Mouse (Mus musculus): ENCODE data around the gene Stxbp3. TPM values are rescaled to one million over a fixed set of nuclear protein-coding genes. Genes with fewer than 3 reads are reported as not detected.
A peak's percentile ranks its signal among the peaks of the same experiment; 100 is the strongest.

Gene Stxbp3
- 33.8 and 35.0 TPM in 2 replicates for polyA plus RNA-seq (2014; fragmentation: Nextera tagmentation; extraction: Ambion mirVana)

DNA sequence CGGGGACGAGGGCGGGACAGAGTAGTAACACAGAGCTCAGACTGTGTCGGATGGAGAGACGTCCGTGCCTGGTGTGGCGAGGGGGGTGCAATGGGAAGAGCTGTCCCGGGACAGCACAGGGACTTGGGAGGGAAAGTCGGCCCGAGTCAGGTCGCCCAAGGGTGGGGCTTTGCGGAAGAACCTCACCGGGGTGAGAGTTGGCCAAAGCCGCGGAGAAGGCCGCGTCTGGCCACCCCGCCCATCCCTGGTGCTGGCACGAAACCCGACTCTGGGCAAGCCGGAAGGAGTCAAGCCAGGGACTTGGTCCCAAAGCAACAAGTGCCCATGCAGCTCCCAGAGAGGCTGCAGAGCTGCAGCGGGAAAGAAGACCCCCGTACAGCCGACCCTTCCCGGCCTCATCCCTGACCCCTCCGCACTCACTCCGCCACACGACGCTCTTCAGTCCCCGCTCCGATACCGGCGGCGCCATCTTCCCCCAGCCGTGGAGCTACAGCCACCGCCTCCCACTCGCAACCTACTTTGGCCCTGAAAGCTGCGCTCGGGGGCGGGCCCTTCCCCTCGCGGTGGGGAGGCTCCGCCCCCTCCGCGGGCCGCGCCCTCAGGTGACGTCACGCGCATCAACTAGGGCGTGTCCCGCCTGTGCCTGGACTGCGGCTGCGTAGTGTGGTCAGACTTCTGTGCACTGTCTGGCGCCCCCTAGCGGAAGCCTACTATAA lies at the start of gene Stxbp3:
Gene Stxbp3 (minus strand): TSS at position 527 of the 716 bp plus-strand sequence.
- Histone ChIP-seq H3K9ac (peak within 1 kb of the TSS; percentile 68), H3K4me1 (ENCODE audit: insufficient read depth) (peaks cover 3% of the 10 kb centered on the region; the same call in 1 of the 2 replicates), H3K4me2 (peak within 1 kb of the TSS; percentile 73), H3K36me3 (ENCODE audit: insufficient read depth) (0 out of 2 replicates have a peak, but pooled peaks cover 6% of the 10 kb centered on the region), H3K27ac (ENCODE audit: low read depth) (peak within 1 kb of the TSS; percentile 88), H3K4me3 (ENCODE audit: low read depth, low read length) (peak within 1 kb of the TSS; percentile 79), H3K27me3 (ENCODE audit: insufficient read depth, low read length) (no peaks in the 10 kb centered on the region), H3K9me3 (ENCODE audit: low read depth, low read length) (no peaks in the 10 kb centered on the region)
- peak; percentile 99 for DNase-seq
- under 1% methylated on average over 56 of the region's 56 CpGs for WGBS
- TF ChIP-seq CTCF (IDR thresholded peaks at IDR 0.05; ENCODE audit: low read depth): peak; percentile 91
- ATAC-seq (ENCODE audit: insufficient read depth): peak; percentile 96

DNA sequence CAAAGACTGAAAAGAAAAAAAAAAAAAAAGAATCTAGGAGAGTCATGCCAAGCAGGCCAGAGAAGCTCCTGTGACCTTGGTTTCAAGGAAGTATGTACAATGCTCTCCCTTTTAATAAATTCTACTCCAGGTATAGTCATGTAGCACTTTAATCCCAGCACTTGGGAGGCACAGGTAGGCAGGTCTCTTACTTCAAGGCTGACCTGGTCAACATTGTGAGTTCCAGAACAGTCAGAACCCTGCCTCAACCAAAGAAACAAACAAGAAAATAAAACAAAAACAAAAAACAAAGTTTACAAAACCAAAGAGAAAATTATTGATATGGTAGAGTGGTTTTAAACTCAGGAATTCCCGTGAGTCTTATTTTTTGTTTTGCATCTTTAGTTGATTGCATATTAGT lies 49.6 kb upstream of the Stxbp3 start, which contains the start of gene Fndc7:
Gene Fndc7 (minus strand): TSS at position 101 of the 400 bp plus-strand sequence.
- ATAC-seq (ENCODE audit: insufficient read depth) (no peak), DNase-seq (no peak)
- Histone ChIP-seq H3K36me3 (ENCODE audit: insufficient read depth) (no peaks in the 10 kb centered on the region), H3K27me3 (ENCODE audit: insufficient read depth, low read length) (no peaks in the 10 kb centered on the region), H3K9me3 (ENCODE audit: low read depth, low read length) (no peaks in the 10 kb centered on the region), H3K4me2 (no peak within 1 kb of the TSS), H3K4me3 (ENCODE audit: low read depth, low read length) (no peak within 1 kb of the TSS), H3K9ac (no peak within 1 kb of the TSS), H3K27ac (ENCODE audit: low read depth) (no peak within 1 kb of the TSS), H3K4me1 (ENCODE audit: insufficient read depth) (peaks cover 7% of the 10 kb centered on the region; the same call in 1 of the 2 replicates)
- no peak for TF ChIP-seq CTCF (IDR thresholded peaks at IDR 0.05; ENCODE audit: low read depth)
- WGBS: 79% methylated on average over 1 of the region's 1 CpGs

DNA sequence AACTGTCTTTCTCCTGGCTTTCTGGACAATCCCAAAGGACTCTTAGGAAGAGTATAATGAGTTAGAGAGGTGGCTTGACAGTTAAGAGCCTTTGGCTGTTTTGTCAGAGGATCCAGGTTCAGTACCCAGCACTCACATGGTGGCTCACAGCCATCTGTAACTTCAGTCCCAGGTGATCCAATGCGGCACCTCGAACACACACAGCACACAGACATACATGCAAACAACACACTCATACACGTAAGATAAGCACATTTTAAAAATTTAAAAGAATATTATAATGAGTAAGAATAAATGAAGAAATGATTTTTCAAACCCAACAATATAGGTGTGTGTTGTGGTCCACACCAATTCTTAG lies 47.3 kb upstream of the Stxbp3 start:
- Histone ChIP-seq H3K27me3 (ENCODE audit: insufficient read depth, low read length) (no peaks in the 10 kb centered on the region), H3K36me3 (ENCODE audit: insufficient read depth) (no peaks in the 10 kb centered on the region), H3K27ac (ENCODE audit: low read depth) (no peak overlapping the region), H3K4me2 (no peak overlapping the region), H3K9ac (no peak overlapping the region), H3K9me3 (ENCODE audit: low read depth, low read length) (no peaks in the 10 kb centered on the region), H3K4me3 (ENCODE audit: low read depth, low read length) (no peak overlapping the region), H3K4me1 (ENCODE audit: insufficient read depth) (peaks cover 7% of the 10 kb centered on the region; the same call in 1 of the 2 replicates)
- TF ChIP-seq CTCF (IDR thresholded peaks at IDR 0.05; ENCODE audit: low read depth): no peak
- DNase-seq (no peak), ATAC-seq (ENCODE audit: insufficient read depth) (no peak)
- WGBS: 88% methylated on average over 3 of the region's 3 CpGs

DNA sequence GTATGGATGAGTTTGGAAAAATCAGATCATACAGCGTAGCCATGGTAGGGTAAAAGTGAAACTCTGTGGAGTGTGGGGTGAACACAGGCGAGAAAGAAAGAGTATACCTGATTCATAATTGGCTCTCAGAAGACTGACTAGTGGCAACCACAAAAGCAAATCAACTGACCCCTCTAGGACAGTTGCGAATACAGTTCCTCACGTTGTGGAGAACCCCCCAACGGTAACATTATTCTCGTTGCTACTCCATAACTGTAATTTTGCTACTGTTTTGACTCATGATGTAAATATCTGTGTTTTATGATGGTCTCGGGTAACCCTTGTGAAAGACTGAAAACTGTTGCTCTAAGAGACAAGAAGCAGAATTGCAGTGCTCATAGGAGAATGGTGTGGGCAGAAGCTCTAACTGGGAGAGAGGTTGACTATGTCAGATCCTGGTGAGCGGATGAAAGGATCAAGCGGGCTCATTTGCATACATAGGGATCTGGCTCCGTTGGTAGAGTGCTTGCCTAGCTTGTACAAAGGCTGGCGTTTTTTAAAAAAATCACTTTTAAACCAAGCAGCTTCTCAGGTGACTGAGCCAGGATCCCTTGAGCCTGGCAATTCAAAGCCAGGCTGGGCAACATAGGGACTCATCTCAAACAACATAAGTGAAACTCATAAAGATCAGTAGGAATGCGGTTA lies 46.8 kb upstream of the Stxbp3 start:
- ATAC-seq (ENCODE audit: insufficient read depth): no peak
- 65% methylated on average over 12 of the region's 12 CpGs for WGBS
- no peak for TF ChIP-seq CTCF (IDR thresholded peaks at IDR 0.05; ENCODE audit: low read depth)
- no peak for DNase-seq
- peaks cover 7% of the 10 kb centered on the region; the same call in 1 of the 2 replicates for H3K4me1 ChIP-seq (ENCODE audit: insufficient read depth)
- peak overlapping the region; percentile 89; the same call in 1 of the 2 replicates for H3K27ac ChIP-seq (ENCODE audit: low read depth)
- no peak overlapping the region for H3K4me2 ChIP-seq
- H3K4me3 ChIP-seq (ENCODE audit: low read depth, low read length): no peak overlapping the region
- no peaks in the 10 kb centered on the region for H3K36me3 ChIP-seq (ENCODE audit: insufficient read depth)
- H3K9ac ChIP-seq: no peak overlapping the region
- no peaks in the 10 kb centered on the region for H3K27me3 ChIP-seq (ENCODE audit: insufficient read depth, low read length)
- no peaks in the 10 kb centered on the region for H3K9me3 ChIP-seq (ENCODE audit: low read depth, low read length)

DNA sequence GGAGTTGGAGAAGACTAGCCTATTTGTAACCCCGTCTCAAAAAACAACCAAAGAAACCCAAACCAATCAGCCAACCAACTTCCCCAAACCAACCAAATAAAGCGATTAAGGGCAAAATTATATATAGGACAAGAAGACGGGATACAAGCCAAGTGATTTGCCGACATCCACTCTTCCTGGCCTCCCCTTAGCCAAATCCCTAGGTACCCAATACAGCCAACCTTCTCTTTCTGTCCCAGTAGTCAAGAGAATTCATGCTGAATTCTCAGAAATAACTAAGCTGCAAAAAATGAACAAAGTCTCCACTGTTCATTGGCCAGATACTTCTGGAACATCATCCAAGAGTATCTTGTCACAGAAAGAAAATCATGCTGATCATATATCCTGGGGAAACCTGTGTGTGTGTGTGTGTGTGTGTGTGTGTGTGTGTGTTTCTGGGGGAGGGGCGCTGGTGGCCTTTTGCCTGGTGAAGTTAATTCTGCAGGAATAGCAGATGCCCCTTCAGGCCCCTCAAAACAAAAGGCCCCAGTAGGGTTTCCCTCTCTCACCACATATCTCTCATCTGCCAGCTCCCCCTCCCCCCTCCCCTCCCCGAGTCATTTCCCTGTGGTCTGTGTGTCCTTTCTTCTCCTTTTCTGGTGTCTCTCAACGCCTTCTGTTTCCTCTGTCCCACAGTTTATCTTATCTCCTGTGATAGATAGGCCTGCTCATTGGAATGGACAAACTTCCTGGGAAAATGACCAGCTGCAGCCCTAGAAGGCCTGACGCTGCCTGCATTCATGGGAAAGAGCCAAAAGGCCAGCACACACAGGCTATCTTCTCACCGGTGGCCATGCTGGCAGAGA lies 45.6 kb upstream of the Stxbp3 start:
- no peaks in the 10 kb centered on the region for H3K27me3 ChIP-seq (ENCODE audit: insufficient read depth, low read length)
- ATAC-seq (ENCODE audit: insufficient read depth) (peak; percentile 91), DNase-seq (peak; percentile 84)
- TF ChIP-seq CTCF (IDR thresholded peaks at IDR 0.05; ENCODE audit: low read depth): no peak
- H3K36me3 ChIP-seq (ENCODE audit: insufficient read depth): no peaks in the 10 kb centered on the region
- H3K9ac ChIP-seq: no peak overlapping the region
- H3K27ac ChIP-seq (ENCODE audit: low read depth): peak overlapping the region; percentile 89
- peaks cover 7% of the 10 kb centered on the region for H3K4me1 ChIP-seq (ENCODE audit: insufficient read depth)
- H3K4me2 ChIP-seq: peak overlapping the region; percentile 7; the same call in 1 of the 2 replicates
- H3K9me3 ChIP-seq (ENCODE audit: low read depth, low read length): no peaks in the 10 kb centered on the region
- no peak overlapping the region for H3K4me3 ChIP-seq (ENCODE audit: low read depth, low read length)
- 34% methylated on average over 9 of the region's 9 CpGs for WGBS

DNA sequence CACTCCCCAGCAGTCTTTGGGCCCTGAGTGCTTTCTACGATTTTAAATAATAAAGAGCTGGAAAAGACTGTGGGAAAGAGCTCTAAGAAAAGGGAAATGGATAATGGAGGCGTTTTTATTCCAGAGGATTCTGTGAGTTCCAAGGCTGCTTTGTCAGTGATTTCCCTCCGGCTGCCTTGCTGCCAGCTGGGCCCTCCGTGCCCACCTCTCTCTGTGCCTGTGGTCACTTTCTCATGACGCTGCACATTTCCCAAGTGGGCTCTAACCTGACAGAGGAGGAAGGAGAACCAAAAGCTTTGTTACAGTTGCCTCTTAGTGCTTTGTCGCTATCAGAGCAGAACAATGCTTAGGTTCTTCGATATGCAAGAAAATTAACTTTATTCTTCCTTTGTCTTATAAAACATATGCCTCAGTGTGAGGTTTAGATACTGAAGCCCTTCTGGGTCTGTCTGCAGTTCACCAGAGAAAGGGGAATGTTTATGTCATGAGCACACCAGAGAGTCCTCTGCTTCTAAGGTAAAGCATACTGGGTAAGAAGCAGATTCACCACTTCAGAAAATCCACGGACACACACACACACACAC lies 44.5 kb upstream of the Stxbp3 start:
- Histone ChIP-seq H3K4me1 (ENCODE audit: insufficient read depth) (peaks cover 11% of the 10 kb centered on the region), H3K9ac (no peak overlapping the region), H3K27me3 (ENCODE audit: insufficient read depth, low read length) (no peaks in the 10 kb centered on the region), H3K27ac (ENCODE audit: low read depth) (peak overlapping the region; percentile 89; the same call in 1 of the 2 replicates), H3K4me2 (no peak overlapping the region), H3K4me3 (ENCODE audit: low read depth, low read length) (no peak overlapping the region), H3K9me3 (ENCODE audit: low read depth, low read length) (no peaks in the 10 kb centered on the region), H3K36me3 (ENCODE audit: insufficient read depth) (no peaks in the 10 kb centered on the region)
- DNase-seq (no peak), ATAC-seq (ENCODE audit: insufficient read depth) (no peak)
- WGBS: 67% methylated on average over 8 of the region's 8 CpGs
- no peak for TF ChIP-seq CTCF (IDR thresholded peaks at IDR 0.05; ENCODE audit: low read depth)

All from lung, embryonic 14.5 days (tissue).